Mouse (Mus musculus): ENCODE results near the gene Babam1.
"Not testable (repeated sequence)": the region's sequence is repeated elsewhere in the genome, so short reads cannot be mapped to it uniquely, and the experiment has no call there.

Babam1 gene

GRCm38 (mm10) chr8:71408231-71408630 lies 11.6 kb downstream of the Babam1 start:
- DNase-seq = no peak

- DNase-seq = no peak
These were observed 15.0 kb downstream of the Babam1 start for GRCm38 (mm10) chr8:71411535-71412273.

DNA sequence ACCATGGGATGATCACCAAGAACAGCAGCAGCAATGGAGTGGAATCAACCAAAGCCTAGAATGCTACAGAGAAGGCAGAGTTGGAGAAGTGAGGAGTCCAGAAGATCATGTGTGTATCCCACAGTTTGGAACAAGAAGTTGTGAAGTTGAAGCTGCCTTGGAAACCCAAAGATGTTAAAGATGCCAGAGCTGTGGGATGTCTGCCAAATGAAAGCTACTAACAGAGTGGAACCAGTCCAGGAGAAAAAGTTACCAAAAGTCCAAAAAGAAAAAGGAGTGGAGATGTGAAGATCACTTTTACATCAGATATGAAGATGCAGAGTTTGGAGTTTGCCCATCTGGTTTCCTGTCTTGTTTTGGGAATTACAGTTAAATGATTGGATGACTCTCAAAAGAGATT lies 25.5 kb downstream of the Babam1 start:
- no peak for DNase-seq

DNA sequence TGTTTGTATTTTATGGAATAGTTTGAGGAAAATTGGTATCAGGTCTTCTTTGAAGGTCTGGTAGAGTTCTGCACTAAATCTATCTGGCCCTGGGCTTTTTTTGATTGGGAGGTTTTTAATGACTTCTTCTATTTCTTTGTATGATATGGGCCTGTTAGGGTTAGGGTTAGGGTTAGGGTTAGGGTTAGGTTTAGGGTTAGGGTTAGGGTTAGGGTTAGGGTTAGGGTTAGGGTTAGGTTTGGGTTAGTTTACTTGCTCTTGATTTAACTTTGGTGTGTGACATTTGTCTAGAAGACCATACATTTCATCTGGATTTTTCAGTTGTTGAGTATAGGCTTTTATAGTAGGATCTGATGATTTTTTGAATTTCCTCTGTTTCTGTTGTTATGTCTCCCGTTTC lies 36.3 kb downstream of the Babam1 start:
- DNase-seq = not testable (repeated sequence)

- DNase-seq = no peak
These were observed 40.4 kb downstream of the Babam1 start for GRCm38 (mm10) chr8:71437041-71437440.

DNA sequence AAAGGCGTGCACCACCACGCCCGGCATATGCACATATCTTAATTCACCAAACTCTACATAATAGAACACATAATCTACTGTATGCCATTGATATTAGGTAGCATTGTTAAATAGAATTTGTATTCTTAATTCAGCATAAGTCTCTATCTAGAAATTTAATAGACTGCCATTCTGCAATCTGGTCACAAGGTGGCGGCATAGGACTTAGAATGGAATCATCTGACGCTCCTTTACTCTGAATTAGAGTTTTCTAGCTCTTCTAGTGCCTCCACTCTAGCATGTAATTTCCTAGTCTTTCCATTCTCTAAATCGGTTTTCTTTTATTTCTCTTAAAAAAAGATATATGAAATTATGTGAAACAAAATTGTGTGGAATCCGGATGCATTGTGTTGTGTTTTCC lies 44.7 kb downstream of the Babam1 start:
- DNase-seq = no peak

DNA sequence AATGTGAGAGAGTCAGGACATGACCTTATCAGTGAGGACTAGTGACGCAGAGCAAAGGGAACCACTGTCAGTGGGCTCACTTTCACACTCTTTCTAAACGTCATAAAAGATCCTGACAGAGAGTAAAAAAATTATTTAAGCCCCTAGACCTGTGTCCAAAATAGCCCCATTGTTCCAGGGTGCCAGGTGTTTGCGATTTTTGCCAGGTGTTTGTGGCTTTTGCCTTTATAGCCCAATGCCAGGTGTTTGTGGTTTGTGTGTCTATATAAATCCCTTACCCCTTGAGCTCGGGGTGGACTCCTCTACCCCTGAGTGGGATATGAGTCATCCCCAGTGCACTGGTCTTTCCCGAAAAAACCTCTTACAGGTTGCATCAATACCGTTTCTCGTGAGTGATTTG lies 48.4 kb downstream of the Babam1 start:
- DNase-seq = no peak

DNA sequence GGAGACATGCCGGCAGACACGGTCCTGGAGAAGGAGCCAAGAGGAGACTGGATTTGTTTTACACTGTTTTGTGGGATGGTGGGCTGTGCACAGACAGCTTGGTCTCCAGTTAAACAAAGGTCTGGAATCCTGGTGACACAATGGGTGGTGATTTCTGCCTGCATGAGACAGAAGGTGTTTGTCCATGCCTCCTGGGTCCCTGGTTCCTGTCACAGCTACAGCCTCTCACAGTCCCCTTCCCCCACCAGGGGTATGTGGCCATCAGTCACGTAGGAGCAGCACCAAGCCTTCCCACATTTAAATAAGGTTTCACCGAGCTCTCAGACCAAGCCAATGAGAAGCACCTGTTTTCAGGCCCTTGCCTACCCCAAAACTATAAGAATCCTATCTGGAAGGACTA lies 54.7 kb downstream of the Babam1 start:
- DNase-seq = no peak

- DNase-seq = peak; percentile 1
These were observed 55.1 kb downstream of the Babam1 start for GRCm38 (mm10) chr8:71451777-71452176.

- no peak for DNase-seq
These were observed 56.0 kb downstream of the Babam1 start for GRCm38 (mm10) chr8:71452669-71453068.
